Mouse (Mus musculus) cerebellum, adult 9-10 months (tissue): ENCODE results near the gene Klhl7.
"Not testable (repeated sequence)": the region's sequence is repeated elsewhere in the genome, so short reads cannot be mapped to it uniquely, and the experiment has no call there.

Experiments used
- DNase-seq: peaks from one replicate; pipeline ENCODE4 v3.0.0; 2022

Klhl7 gene

GRCm38 (mm10) chr5:24095881-24096280, 4.5 kb upstream of the Klhl7 start:
- DNase-seq, result no peak

- peak; percentile 72 for DNase-seq
These were observed 456 bp downstream of the Klhl7 start for GRCm38 (mm10) chr5:24100810-24101311.

GRCm38 (mm10) chr5:24101446-24102140, 1.2 kb downstream of the Klhl7 start:
- peak; percentile 43 for DNase-seq

- not testable (repeated sequence) for DNase-seq
These were observed 2.8 kb downstream of the Klhl7 start for GRCm38 (mm10) chr5:24103235-24103634.

- DNase-seq, result no peak
These were observed 3.4 kb downstream of the Klhl7 start for GRCm38 (mm10) chr5:24103841-24104240.

- DNase-seq, result no peak
These were observed 6.8 kb downstream of the Klhl7 start for GRCm38 (mm10) chr5:24107071-24107739.

GRCm38 (mm10) chr5:24107740-24108098, 7.3 kb downstream of the Klhl7 start:
- no peak for DNase-seq

GRCm38 (mm10) chr5:24110068-24110467, 9.7 kb downstream of the Klhl7 start:
- DNase-seq, result no peak

GRCm38 (mm10) chr5:24112116-24112903, 11.9 kb downstream of the Klhl7 start:
- DNase-seq, result no peak

GRCm38 (mm10) chr5:24122221-24122620, 21.8 kb downstream of the Klhl7 start:
- no peak for DNase-seq

- no peak for DNase-seq
These were observed 23.8 kb downstream of the Klhl7 start for GRCm38 (mm10) chr5:24124175-24124574.

- no peak for DNase-seq
These were observed 24.3 kb downstream of the Klhl7 start for GRCm38 (mm10) chr5:24124579-24125276.

GRCm38 (mm10) chr5:24125910-24126636, 25.7 kb downstream of the Klhl7 start:
- no peak for DNase-seq

- DNase-seq, result no peak
These were observed 26.6 kb downstream of the Klhl7 start for GRCm38 (mm10) chr5:24126967-24127366.

GRCm38 (mm10) chr5:24146964-24147363, 46.6 kb downstream of the Klhl7 start:
- DNase-seq, result no peak

GRCm38 (mm10) chr5:24152199-24152598, 51.8 kb downstream of the Klhl7 start:
- DNase-seq, result no peak

- DNase-seq, result no peak
These were observed 56.4 kb downstream of the Klhl7 start for GRCm38 (mm10) chr5:24156774-24157173.

GRCm38 (mm10) chr5:24164789-24165445, 64.5 kb downstream of the Klhl7 start, which contains the start of gene Nupl2:
TSS of gene Nupl2 (plus strand) at chr5:24164963.
- DNase-seq, result peak; percentile 96

GRCm38 (mm10) chr5:24167263-24167662, 66.9 kb downstream of the Klhl7 start:
- DNase-seq, result no peak

- DNase-seq, result no peak
These were observed 69.5 kb downstream of the Klhl7 start for GRCm38 (mm10) chr5:24169881-24170280.

- no peak for DNase-seq
These were observed 71.7 kb downstream of the Klhl7 start for GRCm38 (mm10) chr5:24172092-24172491.
